Mouse (Mus musculus) frontal cortex, postnatal 14 days (tissue): Measurements from ENCODE around the gene Rpl3.

ENCODE experiments used
- DNase-seq, 2 experiments: peaks; one replicate each; pipeline ENCODE4 v3.0.0; 2022; ENCODE audit warnings: low spot score in 2 of 2

The Rpl3 gene

GRCm38 (mm10) chr15:80066538-80066937 is 25.1 kb downstream of the Rpl3 start:
- no peak for DNase-seq

DNA sequence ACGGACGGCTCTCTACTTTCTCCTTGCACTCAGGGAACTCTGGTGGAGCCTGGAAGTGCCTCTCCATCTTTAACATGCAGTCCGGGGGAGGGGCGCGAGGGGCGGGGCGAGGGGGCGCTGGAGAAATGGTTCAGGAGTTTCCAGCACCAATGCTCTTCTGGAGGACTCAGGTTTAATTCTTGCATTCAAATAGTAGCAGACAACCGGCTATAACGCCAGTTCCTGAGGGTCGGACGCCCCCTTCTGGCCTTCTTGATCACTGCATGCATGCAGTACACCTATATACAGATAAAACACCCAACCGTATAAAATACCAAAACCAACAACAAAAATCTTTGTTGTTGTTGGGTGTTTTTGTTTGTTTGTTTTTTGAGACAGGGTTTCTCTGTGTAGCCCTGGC is 26.3 kb downstream of the Rpl3 start:
- DNase-seq = no peak

DNA sequence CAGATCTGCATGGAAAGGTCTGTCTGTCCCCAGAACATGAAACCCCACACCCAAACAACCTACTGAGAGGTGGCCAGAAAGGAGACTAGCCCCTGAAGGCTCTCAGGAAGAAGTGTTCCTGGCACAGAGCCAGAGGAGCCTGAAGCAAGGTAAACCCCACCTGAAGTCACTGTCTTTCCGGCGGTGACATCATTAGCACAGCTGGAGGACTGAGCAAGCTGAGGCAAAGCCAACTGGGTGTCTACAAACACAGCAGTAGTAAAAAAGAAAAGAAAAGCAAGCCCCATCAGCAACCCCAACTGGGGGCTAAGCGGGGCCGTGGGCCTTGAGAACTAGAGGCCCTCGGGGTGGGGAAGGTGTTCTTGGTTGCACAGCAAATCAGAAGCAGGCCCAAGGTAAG is 26.7 kb downstream of the Rpl3 start:
- DNase-seq = no peak

- DNase-seq = no peak
Observed at GRCm38 (mm10) chr15:80062821-80063220, 28.8 kb downstream of the Rpl3 start.

DNA sequence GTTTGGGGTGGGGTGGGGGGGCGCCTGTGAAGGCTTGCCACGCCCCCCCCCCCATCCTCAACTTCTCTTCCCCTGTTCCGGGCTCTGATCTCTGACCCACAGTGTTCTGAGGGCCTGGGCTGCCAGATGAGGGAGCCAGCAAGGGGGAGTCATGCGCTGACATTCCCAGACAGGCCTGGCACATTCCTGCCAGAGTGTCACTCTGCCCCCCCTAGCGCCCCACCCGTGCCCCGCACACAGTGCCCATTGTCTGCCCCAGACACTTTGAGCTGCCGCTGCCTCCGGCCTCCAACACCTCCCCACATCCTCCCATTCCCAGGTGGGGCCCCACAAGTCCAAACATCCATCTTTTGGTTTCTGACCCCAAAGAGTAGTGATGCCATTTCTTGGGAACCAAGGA is 29.3 kb downstream of the Rpl3 start:
- no peak for DNase-seq

GRCm38 (mm10) chr15:80061071-80061550 is 30.6 kb downstream of the Rpl3 start:
- DNase-seq = no peak

DNA sequence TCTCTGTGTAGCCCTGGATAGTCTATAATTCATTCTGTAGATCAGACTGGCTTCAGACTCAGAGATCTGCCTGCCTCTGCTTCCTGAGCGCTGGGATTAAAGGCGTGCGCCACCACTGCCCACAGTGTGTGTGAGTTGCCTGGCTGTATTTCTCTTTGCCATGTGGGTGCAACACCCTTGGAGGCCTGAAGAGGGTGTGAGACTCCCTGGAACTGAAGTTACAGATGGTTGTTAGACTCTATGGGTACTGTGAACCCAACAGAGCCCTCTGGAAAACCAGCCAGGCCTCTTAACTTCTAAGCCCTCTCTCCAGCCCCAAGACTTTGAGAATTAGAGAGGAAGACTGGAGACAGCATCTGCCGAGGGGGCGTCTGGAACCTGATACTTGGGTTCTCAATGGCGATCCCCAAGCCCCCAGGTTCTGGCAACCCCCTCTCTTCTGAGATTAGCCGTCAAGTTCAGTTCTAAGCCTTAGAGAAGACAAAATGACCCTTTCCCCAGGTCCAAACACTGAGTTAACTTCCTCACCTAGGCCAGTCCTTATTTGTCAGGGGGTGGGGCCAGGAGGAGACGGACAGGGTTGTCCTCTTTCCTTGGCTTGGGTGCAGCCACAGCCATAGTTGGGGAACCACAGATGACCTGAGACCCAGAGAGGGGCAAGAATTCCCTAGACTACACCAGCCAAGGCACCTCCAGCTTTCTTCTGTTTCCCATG is 31.2 kb downstream of the Rpl3 start:
- DNase-seq = no peak

GRCm38 (mm10) chr15:80059606-80060005 is 32.1 kb downstream of the Rpl3 start:
- no peak for DNase-seq

DNA sequence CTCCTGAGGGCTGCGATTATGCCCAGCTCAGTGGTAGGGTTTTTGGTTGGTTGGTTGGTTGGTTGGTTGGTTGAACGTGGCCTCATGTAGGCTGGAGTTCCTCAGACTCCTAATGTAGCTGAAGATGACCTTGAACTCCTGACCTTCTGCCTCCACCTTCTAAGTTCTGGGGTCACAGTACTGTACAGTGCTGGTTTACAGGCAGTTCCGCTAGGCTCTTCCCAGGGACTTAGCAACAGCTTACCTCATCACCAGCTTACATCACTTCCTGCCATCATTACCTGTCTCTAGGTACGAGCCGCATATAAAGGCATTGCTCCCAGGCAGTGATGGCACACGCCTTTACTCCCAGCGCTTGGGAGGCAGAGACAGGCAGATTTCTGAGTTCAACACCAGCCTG is 33.5 kb downstream of the Rpl3 start:
- no peak for DNase-seq

- DNase-seq = no peak
Observed at GRCm38 (mm10) chr15:80054034-80054710, 37.5 kb downstream of the Rpl3 start.

- no peak for DNase-seq
Observed at GRCm38 (mm10) chr15:80053381-80054033, 38.2 kb downstream of the Rpl3 start.

GRCm38 (mm10) chr15:80051782-80052181 is 39.9 kb downstream of the Rpl3 start:
- no peak for DNase-seq

- no peak for DNase-seq
Observed at GRCm38 (mm10) chr15:80051092-80051761, 40.4 kb downstream of the Rpl3 start.

DNA sequence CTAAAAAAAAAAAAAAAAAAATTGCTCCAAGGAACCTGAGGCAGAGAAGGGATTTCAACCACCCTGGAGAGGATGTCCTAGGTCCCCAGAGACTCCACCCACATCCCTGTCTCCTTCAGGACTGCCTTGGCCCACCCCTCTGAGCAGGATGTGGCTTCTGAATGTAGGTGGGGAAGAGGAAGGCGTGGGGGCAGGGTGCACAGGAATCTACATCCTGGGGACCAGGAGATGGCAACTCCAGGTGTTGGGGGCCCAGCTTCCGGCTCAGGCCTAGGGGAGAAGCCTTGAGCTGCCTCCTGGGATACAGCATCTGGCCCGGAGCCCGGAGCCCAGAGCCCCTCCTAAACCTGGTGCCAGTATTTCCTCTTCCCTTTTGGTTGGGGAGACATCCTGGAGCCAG is 41.6 kb downstream of the Rpl3 start:
- DNase-seq = no peak

GRCm38 (mm10) chr15:80047973-80048372 is 43.7 kb downstream of the Rpl3 start:
- no peak for DNase-seq

DNA sequence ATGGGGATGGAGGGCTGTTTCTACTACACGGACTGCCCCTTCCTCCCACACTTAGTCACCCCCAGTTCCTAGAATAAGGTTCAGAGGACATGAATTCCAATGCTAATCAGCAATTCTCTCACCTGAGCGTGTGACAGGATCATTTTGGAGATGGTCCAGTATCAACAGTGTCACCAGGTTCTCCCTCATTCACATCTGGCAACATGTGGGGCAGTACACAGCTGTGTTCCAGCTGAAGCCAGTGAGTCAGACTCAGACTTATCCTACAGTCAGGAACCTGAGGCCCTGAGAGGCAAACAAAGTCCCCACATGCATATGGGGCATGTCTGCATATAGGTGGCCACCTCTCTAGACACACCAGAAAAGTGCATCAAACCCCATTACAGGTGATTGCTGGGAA is 44.4 kb downstream of the Rpl3 start:
- DNase-seq = no peak

GRCm38 (mm10) chr15:80045749-80046148 is 45.9 kb downstream of the Rpl3 start:
- DNase-seq = no peak

GRCm38 (mm10) chr15:80044249-80044648 is 47.4 kb downstream of the Rpl3 start:
- DNase-seq = no peak

- DNase-seq = no peak
Observed at GRCm38 (mm10) chr15:80042152-80042551, 49.5 kb downstream of the Rpl3 start.

DNA sequence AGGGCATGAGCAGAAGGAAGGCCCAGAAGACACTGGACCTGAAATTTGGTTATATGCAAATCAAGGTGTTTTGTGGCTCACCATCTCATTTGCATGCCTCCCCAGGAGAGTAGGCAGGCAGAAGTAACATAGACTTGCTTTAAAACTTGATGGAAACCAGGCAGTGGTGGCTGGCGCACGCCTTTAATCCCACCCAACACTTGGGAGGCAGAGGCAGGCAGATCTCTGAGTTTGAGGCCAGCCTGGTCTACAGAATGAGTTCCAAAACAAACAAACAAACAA is 53.6 kb downstream of the Rpl3 start:
- no peak for DNase-seq

- no peak for DNase-seq
Observed at GRCm38 (mm10) chr15:80037255-80038109, 54.2 kb downstream of the Rpl3 start.
